Mouse (Mus musculus): ENCODE measurements around the gene Dap.

GRCm38 (mm10) chr15:31235794-31236548 is 11.9 kb downstream of the Dap start:
- TF ChIP-seq CTCF (IDR thresholded peaks at IDR 0.05; ENCODE audit: low read depth) (no peak), EP300 (IDR thresholded peaks at IDR 0.05; ENCODE audit: low read depth) (no peak)

Data from liver, postnatal 0 days (tissue).